Mouse (Mus musculus): ENCODE data around the gene Lcorl. TPM values are rescaled to one million over a fixed set of nuclear protein-coding genes. Genes with fewer than 3 reads are reported as not detected.
A peak's percentile ranks its signal among the peaks of the same experiment; 100 is the strongest.

The Lcorl gene
- polyA plus RNA-seq, 2 experiments = 7.4 to 21.1 TPM

DNA sequence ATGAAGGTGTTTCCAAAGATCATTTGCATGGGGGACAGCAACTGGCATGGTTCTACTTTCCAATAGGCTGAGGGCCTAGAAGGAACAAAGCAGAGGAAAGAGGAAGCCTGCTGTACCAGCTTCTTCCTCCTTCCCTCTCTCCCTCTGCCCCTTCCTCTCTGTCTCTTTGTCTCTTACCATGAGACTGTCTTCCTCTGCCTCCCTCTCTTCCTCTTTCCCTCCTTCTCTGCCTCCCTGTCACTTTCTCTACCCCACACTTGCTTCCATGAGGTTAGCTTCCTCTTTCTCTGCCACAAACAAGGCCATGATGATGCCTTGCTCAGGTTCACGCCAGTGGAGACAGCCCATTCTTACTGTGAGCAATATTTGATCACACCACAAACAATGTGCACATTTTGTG, 18.9 kb upstream of the Lcorl start:
- no peaks in the 10 kb centered on the region for H3K9me3 ChIP-seq (ENCODE audit: control insufficient read depth, low read length)
- no peak overlapping the region for H3K4me3 ChIP-seq (replicated peaks; ENCODE audit: low read length)
- no peak overlapping the region for H3K9ac ChIP-seq (ENCODE audit: low read depth, low read length, severe bottlenecking)
- ATAC-seq (ENCODE audit: low FRiP score, low read depth) = no peak
- 87% methylated on average over 1 of the region's 1 CpGs for WGBS
- H3K4me1 ChIP-seq (ENCODE audit: control insufficient read depth, insufficient read depth, low read length) = no peaks in the 10 kb centered on the region
- no peaks in the 10 kb centered on the region for H3K36me3 ChIP-seq (ENCODE audit: control insufficient read depth, insufficient read depth, low read length)
- no peak for DNase-seq (ENCODE audit: low spot score)
- no peak for TF ChIP-seq POLR2A (IDR thresholded peaks at IDR 0.05; ENCODE audit: borderline replicate concordance, extremely low read depth, insufficient read depth, insufficient read length)
- H3K27ac ChIP-seq (replicated peaks; ENCODE audit: low read depth, low read length) = no peak overlapping the region
- no peaks in the 10 kb centered on the region for H3K27me3 ChIP-seq (ENCODE audit: control insufficient read depth, insufficient read depth, low read length)
- no peak overlapping the region for H3K4me2 ChIP-seq (replicated peaks; ENCODE audit: low read depth, low read length, severe bottlenecking)

DNA sequence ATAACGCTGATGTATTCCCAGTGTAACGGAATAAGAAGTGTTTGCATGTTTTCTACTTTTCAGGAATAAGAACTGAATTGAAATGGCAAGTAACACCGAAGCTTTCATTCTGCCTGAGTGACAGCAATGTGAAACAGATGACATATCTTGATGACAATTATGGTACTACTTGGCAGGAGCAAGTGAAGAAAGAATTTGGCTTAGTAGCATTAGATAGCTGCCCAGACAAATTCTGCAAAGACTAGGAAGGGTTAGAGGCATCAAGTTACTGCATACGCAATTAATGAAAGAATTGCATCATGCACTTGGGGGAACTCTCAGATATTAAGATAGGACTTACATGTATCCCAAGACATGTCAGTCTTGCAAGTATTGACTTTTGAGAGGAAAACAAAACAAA, 18.1 kb upstream of the Lcorl start:
- Histone ChIP-seq H3K4me2 (replicated peaks; ENCODE audit: low read depth, low read length, severe bottlenecking) (no peak overlapping the region), H3K4me3 (replicated peaks; ENCODE audit: low read length) (no peak overlapping the region), H3K9ac (ENCODE audit: low read depth, low read length, severe bottlenecking) (no peak overlapping the region), H3K36me3 (ENCODE audit: control insufficient read depth, insufficient read depth, low read length) (no peaks in the 10 kb centered on the region), H3K27ac (replicated peaks; ENCODE audit: low read depth, low read length) (no peak overlapping the region), H3K9me3 (ENCODE audit: control insufficient read depth, low read length) (no peaks in the 10 kb centered on the region), H3K27me3 (ENCODE audit: control insufficient read depth, insufficient read depth, low read length) (no peaks in the 10 kb centered on the region), H3K4me1 (ENCODE audit: control insufficient read depth, insufficient read depth, low read length) (no peaks in the 10 kb centered on the region)
- 84% methylated on average over 4 of the region's 4 CpGs for WGBS
- TF ChIP-seq POLR2A (IDR thresholded peaks at IDR 0.05; ENCODE audit: borderline replicate concordance, extremely low read depth, insufficient read depth, insufficient read length) = no peak
- ATAC-seq (ENCODE audit: low FRiP score, low read depth) (no peak), DNase-seq (ENCODE audit: low spot score) (no peak)

DNA sequence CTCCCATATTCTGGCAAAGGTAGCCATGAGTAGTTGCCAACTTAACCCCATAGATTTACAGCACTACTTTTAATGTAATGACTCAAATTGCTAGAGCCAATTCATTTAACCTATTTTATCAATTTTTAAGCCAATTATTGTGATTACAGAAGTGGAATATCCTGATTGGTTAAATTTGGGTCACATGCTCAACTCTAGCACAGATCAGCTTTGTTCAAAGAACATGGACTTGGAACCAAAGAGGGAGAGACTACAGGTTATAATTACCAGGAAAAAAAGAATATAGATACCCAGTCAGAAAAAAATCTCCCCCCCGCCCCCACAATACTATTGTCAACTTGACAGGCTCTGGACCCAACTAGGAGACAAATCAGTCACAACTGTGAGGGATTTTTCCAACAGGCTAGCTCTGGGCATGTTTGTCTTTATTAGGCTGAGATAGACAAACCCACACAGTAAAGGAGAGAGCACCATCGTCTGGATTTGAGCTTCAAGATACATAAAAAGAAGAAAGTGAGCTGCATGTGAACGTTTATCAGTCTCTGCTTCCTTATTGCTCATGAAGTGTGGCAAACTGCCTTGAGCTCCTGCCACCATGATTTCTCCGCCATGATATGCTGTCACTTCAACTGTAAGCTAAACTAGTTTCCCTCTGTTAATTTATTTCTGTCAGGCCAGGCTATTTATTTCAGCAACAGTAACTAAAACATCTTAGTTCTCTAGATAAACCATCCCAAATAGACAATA, 17.0 kb upstream of the Lcorl start:
- TF ChIP-seq POLR2A (IDR thresholded peaks at IDR 0.05; ENCODE audit: borderline replicate concordance, extremely low read depth, insufficient read depth, insufficient read length) = no peak
- 83% methylated on average over 4 of the region's 4 CpGs for WGBS
- no peak overlapping the region for H3K4me2 ChIP-seq (replicated peaks; ENCODE audit: low read depth, low read length, severe bottlenecking)
- H3K27ac ChIP-seq (replicated peaks; ENCODE audit: low read depth, low read length) = no peak overlapping the region
- H3K27me3 ChIP-seq (ENCODE audit: control insufficient read depth, insufficient read depth, low read length) = no peaks in the 10 kb centered on the region
- H3K9me3 ChIP-seq (ENCODE audit: control insufficient read depth, low read length) = no peaks in the 10 kb centered on the region
- H3K9ac ChIP-seq (ENCODE audit: low read depth, low read length, severe bottlenecking) = no peak overlapping the region
- H3K4me1 ChIP-seq (ENCODE audit: control insufficient read depth, insufficient read depth, low read length) = no peaks in the 10 kb centered on the region
- no peak for ATAC-seq (ENCODE audit: low FRiP score, low read depth)
- no peak overlapping the region for H3K4me3 ChIP-seq (replicated peaks; ENCODE audit: low read length)
- no peak for DNase-seq (ENCODE audit: low spot score)
- no peaks in the 10 kb centered on the region for H3K36me3 ChIP-seq (ENCODE audit: control insufficient read depth, insufficient read depth, low read length)

DNA sequence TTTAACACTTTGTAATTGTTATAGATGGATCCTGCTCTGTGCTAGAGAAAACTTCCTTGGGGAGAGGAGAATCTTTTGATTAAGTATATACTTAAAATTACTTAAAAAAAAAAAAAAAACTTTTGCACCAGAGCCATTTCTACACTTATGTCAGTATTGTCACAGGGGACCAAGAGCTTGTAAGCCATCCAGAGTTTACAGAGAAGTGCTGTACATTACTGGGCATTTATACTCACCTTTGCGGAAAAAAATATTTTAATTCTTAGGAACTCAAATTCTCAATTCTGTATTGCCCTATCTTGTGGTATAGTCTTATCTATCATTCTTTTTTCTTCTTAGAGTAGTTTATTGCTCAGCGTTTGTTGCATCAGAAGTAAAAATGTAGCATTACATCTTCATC, 953 bp upstream of the Lcorl start:
- Histone ChIP-seq H3K4me3 (replicated peaks; ENCODE audit: low read length) (peak overlapping the region; percentile 82), H3K9ac (ENCODE audit: low read depth, low read length, severe bottlenecking) (0 out of 2 replicates have a peak overlapping the region, but pooled peaks have one; percentile 9)
- no peak for TF ChIP-seq POLR2A (IDR thresholded peaks at IDR 0.05; ENCODE audit: borderline replicate concordance, extremely low read depth, insufficient read depth, insufficient read length)

DNA sequence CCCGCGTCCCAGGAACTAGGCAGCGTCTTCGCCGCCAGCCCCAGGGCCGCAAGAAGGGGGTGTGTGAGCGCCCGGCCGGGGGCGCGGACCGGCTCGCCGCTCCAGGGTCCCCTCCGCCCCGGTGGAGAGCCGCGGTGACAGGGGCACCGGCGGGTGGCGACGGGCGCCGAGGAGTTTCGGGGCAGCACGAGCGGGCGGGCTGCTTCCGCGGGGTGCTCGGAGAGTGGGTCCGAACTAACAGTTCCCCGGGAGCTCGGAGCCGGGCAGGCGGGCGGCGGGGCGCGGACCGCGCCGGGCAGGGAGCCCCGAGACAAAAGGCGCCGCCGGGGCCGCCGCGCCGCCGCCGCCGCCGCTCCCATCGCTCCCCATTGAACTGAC, 550 bp downstream of the Lcorl start:
- Histone ChIP-seq H3K36me3 (ENCODE audit: control insufficient read depth, insufficient read depth, low read length) (no peaks in the 10 kb centered on the region), H3K4me1 (ENCODE audit: control insufficient read depth, insufficient read depth, low read length) (peaks cover 4% of the 10 kb centered on the region; the same call in 1 of the 2 replicates), H3K9me3 (ENCODE audit: control insufficient read depth, low read length) (no peaks in the 10 kb centered on the region), H3K27ac (replicated peaks; ENCODE audit: low read depth, low read length) (peak overlapping the region; percentile 99), H3K4me2 (replicated peaks; ENCODE audit: low read depth, low read length, severe bottlenecking) (peak overlapping the region; percentile 76), H3K4me3 (replicated peaks; ENCODE audit: low read length) (peak overlapping the region; percentile 82), H3K27me3 (ENCODE audit: control insufficient read depth, insufficient read depth, low read length) (no peaks in the 10 kb centered on the region), H3K9ac (ENCODE audit: low read depth, low read length, severe bottlenecking) (peak overlapping the region; percentile 93)
- DNase-seq (ENCODE audit: low spot score) = no peak
- no peak for TF ChIP-seq POLR2A (IDR thresholded peaks at IDR 0.05; ENCODE audit: borderline replicate concordance, extremely low read depth, insufficient read depth, insufficient read length)
- ATAC-seq (ENCODE audit: low FRiP score, low read depth) = 0 out of 2 replicates have a peak, but pooled peaks have one; percentile 0
- 0% methylated on average over 21 of the region's 56 CpGs for WGBS

More for the DNA sequence above, 953 bp upstream of the Lcorl start:
- H3K27ac ChIP-seq (replicated peaks; ENCODE audit: low read depth, low read length) = no peak overlapping the region
- no peaks in the 10 kb centered on the region for H3K36me3 ChIP-seq (ENCODE audit: control insufficient read depth, insufficient read depth, low read length)
- ATAC-seq (ENCODE audit: low FRiP score, low read depth) = no peak
- no peaks in the 10 kb centered on the region for H3K27me3 ChIP-seq (ENCODE audit: control insufficient read depth, insufficient read depth, low read length)
- H3K4me2 ChIP-seq (replicated peaks; ENCODE audit: low read depth, low read length, severe bottlenecking) = peak overlapping the region; percentile 76
- no peaks in the 10 kb centered on the region for H3K9me3 ChIP-seq (ENCODE audit: control insufficient read depth, low read length)
- WGBS = 69% methylated on average over 2 of the region's 2 CpGs
- no peak for DNase-seq (ENCODE audit: low spot score)
- H3K4me1 ChIP-seq (ENCODE audit: control insufficient read depth, insufficient read depth, low read length) = peaks cover 4% of the 10 kb centered on the region; the same call in 1 of the 2 replicates
